Mouse (Mus musculus) CD4-positive, CD25-positive, alpha-beta regulatory T cell, adult 2 months (primary cell): ENCODE results near the gene Iba57.
A peak's percentile ranks its signal among the peaks of the same experiment; 100 is the strongest.
"Not testable (repeated sequence)": the region's sequence is repeated elsewhere in the genome, so short reads cannot be mapped to it uniquely, and the experiment has no call there.

Experiments
- DNase-seq: peaks from one replicate; pipeline ENCODE4 v3.0.0-alpha.2; 2012; ENCODE audit warnings: low read depth, low spot score

Iba57 gene

GRCm38 (mm10) chr11:59163255-59164236 is at the start of gene Iba57:
Iba57 (minus strand) TSS chr11:59163739.
- peak; percentile 99 for DNase-seq

DNA sequence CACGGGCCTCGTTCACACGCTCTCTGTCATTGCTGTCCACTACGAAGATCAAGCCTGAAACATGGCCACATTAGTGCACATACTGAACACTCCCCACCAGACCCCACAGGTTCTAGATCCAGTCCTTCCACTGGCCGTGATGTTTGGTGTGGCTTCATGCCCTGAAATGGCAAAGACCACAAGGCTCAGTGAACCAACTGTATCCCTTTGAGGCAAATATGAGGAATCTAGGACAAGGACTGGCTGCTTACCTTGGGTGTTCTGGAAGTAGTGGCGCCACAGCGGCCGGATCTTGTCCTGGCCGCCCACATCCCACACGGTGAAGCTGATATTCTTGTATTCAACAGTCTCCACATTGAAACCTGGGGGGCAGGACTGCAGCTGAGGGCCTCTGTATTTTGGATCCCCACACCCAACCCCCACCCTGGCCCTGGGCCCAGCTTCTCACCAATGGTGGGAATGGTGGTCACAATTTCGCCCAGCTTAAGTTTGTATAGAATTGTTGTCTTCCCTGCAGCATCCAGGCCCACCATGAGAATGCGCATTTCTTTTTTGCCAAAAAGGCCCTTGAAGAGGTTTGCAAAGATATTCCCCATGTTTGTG is 49.5 kb upstream of the Iba57 start:
- DNase-seq, result no peak

DNA sequence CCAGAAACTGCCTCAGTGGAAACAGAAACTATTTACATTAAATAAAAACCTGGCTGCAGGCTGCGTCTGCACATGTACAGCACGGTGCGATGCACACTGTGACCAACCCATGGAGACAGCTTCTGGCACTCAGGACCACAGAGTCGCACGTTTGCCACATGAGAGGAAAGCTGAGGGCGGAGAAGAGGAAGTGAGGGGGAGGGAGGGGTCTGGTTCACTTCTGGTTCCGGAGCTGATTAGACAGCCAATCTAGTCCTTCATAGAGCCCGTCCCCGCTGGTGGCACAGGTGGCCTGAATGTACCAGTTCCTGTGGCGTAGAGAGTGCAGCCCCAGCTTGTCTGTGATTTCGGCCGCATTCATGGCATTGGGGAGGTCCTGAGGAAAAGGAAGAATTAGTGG is 48.8 kb upstream of the Iba57 start:
- DNase-seq, result peak; percentile 78

- not testable (repeated sequence) for DNase-seq
Observed at GRCm38 (mm10) chr11:59211561-59211960, 48.0 kb upstream of the Iba57 start.

DNA sequence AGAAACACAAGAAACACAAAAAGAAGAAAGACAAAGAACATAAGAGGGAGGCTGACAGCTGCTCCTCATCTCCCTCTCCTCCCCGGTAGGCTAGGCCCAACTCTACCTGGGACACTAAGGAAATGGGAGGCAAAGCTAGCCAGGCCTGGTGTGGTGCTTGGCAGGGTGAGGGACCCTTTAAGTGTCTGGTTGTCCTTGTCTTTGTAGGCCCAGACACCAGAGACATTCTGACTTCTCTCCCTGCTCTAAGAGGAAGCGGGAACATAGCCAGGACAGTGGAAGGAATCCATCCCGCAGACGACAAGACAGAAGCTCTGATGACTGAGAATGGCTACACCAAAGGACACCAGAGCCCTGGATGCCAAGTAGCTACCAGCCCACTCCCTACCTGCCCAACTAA is 46.5 kb upstream of the Iba57 start:
- no peak for DNase-seq

- no peak for DNase-seq
Observed at GRCm38 (mm10) chr11:59209580-59209979, 46.0 kb upstream of the Iba57 start.

- DNase-seq, result peak; percentile 70
Observed at GRCm38 (mm10) chr11:59209003-59209441, 45.5 kb upstream of the Iba57 start.

GRCm38 (mm10) chr11:59208153-59208831 is 44.8 kb upstream of the Iba57 start, which contains the start of gene 2310033P09Rik:
2310033P09Rik (plus strand) TSS chr11:59208321.
- peak; percentile 98 for DNase-seq

- peak; percentile 97 for DNase-seq
Observed at GRCm38 (mm10) chr11:59202081-59202995, 38.8 kb upstream of the Iba57 start, which contains the start of gene Mrpl55. Mrpl55 (plus strand) TSS chr11:59202486.

GRCm38 (mm10) chr11:59201216-59202002 is 37.9 kb upstream of the Iba57 start:
- no peak for DNase-seq

GRCm38 (mm10) chr11:59196230-59196629 is 32.7 kb upstream of the Iba57 start:
- DNase-seq, result no peak

- no peak for DNase-seq
Observed at GRCm38 (mm10) chr11:59192059-59192386, 28.5 kb upstream of the Iba57 start, which contains the start of gene Guk1. Guk1 (minus strand) TSS chr11:59192212.

GRCm38 (mm10) chr11:59191231-59192058 is 27.9 kb upstream of the Iba57 start:
- peak; percentile 97 for DNase-seq

DNA sequence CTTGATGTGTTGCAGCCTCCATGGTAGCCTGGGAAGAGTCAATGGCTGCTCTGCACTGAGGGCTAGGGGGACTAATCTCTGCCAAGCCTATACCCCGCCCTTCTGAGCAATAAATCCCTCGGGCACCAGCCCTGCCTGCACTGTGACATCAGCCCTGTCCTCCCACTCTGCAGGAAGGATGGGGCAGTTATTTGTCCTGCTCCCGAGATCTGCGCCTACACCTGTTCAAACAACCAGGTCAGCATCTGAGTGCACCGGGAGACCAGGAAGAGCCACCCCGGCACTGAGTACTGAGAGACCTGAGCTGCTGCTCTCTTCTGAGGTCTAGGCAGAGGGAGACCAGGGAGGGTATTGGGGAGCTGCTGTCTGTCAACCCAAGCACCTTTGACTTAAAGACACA is 24.2 kb upstream of the Iba57 start:
- no peak for DNase-seq

DNA sequence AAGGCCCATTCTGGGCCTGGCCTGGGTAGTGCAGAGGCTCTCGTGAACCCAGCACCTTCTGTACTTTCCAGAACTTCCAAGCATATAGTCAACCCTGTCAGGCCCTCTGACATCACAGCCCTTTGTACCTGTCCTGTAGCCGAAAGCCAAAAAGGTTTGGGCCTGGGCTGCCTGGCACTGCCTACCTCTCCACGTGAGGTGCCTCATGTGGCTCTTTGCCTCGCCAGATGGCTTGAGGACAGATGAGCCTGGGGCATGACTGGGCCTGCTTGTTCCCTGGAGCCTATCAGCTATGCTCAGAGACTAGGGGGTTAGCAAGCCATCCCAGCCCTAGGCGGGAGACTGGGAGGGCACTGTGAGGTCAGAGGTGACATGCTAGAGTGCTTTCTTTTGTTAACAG is 22.0 kb upstream of the Iba57 start:
- DNase-seq, result no peak

- peak; percentile 66 for DNase-seq
Observed at GRCm38 (mm10) chr11:59183821-59184220, 20.3 kb upstream of the Iba57 start.

GRCm38 (mm10) chr11:59182864-59183331 is 19.4 kb upstream of the Iba57 start, which contains the start of gene Gjc2:
Gjc2 (minus strand) TSS chr11:59183213.
- no peak for DNase-seq

- DNase-seq, result no peak
Observed at GRCm38 (mm10) chr11:59176921-59177320, 13.4 kb upstream of the Iba57 start.

DNA sequence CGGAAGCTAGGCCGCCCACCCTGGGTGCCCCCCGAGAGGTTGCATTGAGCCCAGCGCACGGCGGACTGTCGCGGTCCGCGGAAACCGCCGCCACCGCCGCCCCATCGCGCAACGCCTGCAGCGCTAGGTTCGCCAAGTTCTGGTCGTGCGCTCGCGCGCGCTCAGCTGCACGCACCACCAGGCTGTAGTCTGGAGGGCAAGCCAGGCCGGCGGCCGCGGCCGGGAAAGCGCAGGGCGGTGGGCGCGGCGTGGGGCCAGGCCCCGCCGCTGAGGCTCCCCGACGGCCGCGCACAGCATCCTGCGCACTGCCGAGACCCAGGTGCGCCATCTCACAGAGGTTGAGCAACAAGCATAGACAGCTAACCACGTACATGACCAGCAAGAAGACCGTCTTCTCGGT is 12.9 kb upstream of the Iba57 start:
- DNase-seq, result no peak
